Mouse (Mus musculus): Measurements from ENCODE around the gene Ntng2.

The Ntng2 gene

GRCm38 (mm10) chr2:29235026-29235425 lies 17.8 kb downstream of the Ntng2 start:
- no peak for DNase-seq

GRCm38 (mm10) chr2:29234002-29234401 lies 18.8 kb downstream of the Ntng2 start:
- no peak for DNase-seq

DNA sequence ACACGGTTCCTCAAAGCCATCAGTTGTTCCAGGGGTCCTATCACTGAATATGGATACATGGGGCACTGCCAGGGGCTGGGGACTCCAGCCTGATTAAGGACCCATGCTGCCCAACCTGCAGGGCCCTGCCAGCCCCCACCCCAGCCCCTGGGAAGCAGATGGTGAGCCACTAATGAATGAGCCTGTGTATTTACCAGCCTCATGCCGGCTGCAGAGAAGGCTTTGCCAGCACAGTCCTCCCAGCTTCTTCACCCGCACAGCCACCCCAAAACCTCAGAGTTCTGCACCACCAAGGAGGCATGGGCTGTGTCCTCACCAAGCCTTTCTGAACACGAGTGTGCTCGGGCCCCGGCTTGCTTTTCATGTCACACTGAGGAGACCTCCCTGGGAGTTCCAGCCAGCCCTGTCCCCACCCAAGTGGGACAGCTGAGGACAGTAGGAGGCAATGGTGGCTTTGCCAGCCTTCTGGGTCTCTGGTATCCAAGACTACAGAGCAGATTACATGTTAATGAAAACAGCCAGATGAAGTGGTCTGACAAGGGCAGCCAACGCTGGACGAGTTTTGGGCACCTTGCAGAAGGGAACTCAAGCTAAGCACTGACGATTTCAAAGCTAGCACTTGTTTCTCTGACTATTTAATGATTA lies 22.5 kb downstream of the Ntng2 start:
- DNase-seq, result peak; percentile 46

GRCm38 (mm10) chr2:29226671-29227070 lies 26.1 kb downstream of the Ntng2 start:
- DNase-seq, result no peak

GRCm38 (mm10) chr2:29223591-29224262 lies 29.1 kb downstream of the Ntng2 start:
- no peak for DNase-seq

DNA sequence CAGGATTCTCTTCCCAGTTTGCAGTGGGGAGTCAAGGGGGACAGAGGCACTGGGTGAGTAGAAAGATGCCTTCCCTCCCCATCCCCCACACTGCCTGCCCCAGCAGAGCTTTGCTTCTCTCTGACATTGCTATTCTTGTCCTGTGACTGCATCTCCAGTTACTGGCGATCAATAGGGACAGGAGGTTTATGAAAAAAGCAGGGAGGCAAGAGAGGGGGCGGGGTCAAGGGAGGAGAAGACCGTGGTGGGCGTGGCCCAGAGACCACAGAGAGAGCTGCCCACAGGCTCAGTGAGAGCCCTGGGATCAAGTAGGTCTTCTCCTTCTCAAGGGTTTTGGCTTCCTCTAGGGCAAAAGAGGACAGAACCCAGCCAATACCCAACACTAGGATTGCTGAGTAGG lies 30.5 kb downstream of the Ntng2 start:
- DNase-seq, result peak; percentile 60

DNA sequence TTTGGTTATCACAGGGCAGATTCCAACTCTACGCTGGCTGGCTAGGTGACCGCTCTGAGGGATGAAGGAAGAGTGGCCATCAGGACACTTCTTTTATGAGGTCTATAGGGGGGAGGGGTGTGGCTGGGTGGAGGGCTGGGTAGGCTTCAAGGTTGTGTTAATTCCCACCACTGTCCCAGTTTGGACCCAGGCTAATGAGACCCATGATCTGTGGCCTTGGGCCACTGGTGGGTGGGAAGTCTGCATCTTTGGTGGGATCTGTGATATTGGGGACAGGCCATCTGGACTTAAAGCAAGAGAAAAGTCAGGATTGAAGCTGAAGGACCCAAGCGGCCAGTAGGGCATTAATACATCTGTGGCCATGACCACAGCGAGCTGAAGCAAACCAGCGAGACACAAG lies 34.0 kb downstream of the Ntng2 start:
- DNase-seq, result no peak

DNA sequence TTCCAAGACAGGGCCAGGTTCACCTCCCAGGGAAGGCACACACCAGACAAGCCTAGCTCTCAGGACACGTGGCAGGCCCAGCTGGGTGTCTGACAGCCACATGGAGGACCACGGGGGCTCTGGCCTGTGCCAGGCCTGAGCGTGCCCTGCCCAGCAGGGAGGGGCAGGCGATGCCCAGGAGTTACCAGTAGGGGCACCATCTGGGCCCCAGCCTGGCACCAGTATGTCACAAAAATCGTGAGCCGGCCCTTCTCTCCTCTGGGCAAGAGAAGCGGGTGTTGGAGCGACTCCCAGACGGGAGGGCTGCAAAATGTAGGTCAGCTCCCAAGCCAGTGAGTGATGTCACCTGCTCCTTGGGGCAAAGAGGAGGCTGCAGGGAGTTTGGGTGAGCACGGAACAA lies 34.9 kb downstream of the Ntng2 start:
- DNase-seq, result peak; percentile 87

- no peak for DNase-seq
Measured at GRCm38 (mm10) chr2:29217042-29217441, 35.8 kb downstream of the Ntng2 start.

DNA sequence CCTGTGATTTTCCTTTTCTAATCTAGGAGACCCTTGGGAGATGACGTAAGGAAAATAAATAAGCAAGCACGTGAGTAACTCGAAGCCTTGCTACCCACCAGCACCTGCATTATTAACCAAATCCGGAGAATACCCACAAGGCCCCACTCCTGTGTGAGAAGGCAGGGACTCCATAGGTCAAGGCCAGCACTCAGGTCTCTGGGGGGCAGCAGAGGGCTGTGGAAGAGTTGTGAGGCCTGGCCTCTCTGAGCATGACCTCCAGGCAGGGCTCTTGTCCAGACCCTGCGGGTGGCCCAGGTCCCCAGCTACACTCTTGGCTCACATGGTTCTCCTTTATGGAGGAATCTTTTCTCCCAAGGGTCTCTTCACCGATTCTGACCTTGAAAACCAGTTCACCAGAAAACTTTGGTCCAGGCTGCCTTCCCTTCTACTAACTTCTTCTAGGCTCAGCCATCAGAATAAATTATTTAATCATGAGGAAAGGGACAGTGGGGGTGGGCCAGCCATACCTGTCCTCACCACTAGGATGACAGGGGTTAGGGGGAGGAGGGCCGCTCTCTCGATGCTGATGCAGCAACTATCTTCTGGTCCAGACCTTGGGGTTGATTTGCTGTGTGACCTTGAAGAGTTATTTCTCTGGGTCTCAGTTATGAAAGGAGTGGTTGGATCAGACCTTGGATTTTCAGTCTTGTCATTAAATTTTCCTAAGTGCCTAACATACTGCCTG lies 36.4 kb downstream of the Ntng2 start:
- peak; percentile 62 for DNase-seq

DNA sequence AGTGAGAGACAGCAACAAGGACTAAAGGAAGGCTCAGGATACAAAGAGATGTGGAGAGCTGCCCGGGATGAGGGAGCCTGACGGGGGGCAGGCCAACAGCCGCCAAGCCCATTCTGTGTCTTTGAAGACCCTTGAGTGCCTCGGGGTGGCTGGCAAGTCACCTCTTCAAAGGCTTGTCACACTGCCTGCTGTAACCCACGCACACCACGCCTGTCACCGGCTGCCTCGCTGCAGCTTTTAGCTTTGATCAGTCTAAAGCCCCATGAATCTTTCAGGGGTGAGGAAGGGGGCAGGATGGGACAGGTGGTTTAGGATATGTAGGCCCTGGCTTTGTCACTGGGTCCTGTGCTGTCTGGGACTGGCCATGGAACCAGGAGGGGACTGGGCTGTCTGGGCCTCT lies 46.6 kb downstream of the Ntng2 start:
- DNase-seq, result no peak

DNA sequence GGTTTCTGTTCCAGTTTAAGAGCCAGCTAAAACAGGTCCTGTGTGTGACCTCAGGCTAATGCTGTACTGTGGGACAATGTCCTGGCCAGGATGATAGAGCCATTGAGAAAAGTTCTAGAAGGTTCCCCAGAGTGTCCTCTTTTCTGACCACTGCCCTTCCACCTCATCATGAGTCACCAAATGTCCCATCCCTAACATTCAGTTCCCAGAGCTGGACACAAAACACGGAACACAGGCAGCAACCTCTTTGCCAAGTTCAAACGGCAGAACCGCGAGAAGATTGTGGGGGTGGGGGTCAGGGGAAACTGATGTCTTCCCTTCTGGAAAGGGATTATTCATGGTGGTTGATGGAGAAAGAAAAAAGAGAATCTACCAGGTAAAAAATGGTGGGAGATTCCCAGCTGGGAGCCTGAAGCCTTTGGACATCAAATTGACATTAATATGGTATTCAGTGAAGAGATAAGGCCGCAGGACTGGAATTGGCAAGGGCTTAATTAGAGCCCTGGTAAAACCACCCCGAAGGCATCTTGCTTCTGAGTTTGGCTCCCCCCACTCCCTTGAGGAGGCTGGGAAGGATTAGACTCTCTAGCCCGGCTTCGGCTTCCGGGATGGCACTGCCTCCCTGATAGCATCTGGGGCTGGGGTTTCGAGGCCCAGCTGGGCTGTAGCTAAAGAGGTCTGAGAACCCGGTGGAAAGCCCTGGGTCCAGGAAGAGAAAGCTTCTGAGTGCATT lies 51.4 kb downstream of the Ntng2 start:
- DNase-seq, result peak; percentile 55

- peak; percentile 76 for DNase-seq
Measured at GRCm38 (mm10) chr2:29199909-29200308, 52.9 kb downstream of the Ntng2 start.

GRCm38 (mm10) chr2:29198446-29198845 lies 54.4 kb downstream of the Ntng2 start:
- DNase-seq, result no peak

- no peak for DNase-seq
Measured at GRCm38 (mm10) chr2:29196844-29197243, 56.0 kb downstream of the Ntng2 start.

- DNase-seq, result peak; percentile 80
Measured at GRCm38 (mm10) chr2:29194547-29195463, 58.0 kb downstream of the Ntng2 start.

DNA sequence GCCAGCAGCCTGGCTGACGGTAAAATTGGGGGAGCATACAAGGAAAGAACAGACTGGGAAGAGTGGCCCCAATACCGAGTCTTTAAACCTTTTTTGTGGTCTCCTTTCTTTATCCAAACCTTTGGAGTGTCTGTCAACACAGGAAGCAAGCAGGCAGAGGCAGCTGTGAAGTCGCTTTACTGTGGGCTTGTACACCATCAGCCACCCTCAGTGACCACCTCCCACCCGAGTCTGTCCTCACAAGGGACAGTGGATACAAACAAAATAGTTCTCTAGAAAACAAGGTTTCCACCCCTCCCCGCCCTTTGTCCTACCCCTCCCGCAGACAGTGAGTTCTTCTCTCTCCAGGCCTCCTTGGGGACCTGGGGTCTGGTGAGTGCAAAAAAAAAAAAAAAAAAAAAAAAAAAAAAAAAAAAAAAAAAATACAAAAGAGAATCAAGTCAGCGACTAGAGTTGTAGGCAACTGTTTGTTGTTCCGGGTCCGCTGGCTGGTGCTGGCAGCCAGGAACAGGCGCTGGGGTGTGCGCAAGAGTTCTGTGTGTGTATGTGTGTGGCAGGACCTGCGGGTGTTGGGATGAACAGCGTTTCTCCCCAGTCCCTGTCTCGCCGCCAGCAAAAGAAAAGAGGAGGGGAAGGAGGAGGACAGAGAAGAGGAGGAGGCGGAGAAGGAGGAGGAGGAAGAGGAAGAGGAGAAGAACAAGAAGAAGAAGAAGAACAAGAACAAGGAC lies 58.8 kb downstream of the Ntng2 start:
- no peak for DNase-seq

GRCm38 (mm10) chr2:29192629-29193278 lies 60.1 kb downstream of the Ntng2 start:
- DNase-seq, result peak; percentile 36

- DNase-seq, result no peak
Measured at GRCm38 (mm10) chr2:29191216-29192215, 61.3 kb downstream of the Ntng2 start.

GRCm38 (mm10) chr2:29190392-29190791 lies 62.4 kb downstream of the Ntng2 start:
- DNase-seq, result no peak
